Mouse (Mus musculus): Measurements from ENCODE around the gene 1110008L16Rik. TPM values are rescaled to one million over a fixed set of nuclear protein-coding genes. Genes with fewer than 3 reads are reported as not detected.

Gene 1110008L16Rik
- polyA plus RNA-seq, 1 experiment from 2014 or later = 17.1 TPM

DNA sequence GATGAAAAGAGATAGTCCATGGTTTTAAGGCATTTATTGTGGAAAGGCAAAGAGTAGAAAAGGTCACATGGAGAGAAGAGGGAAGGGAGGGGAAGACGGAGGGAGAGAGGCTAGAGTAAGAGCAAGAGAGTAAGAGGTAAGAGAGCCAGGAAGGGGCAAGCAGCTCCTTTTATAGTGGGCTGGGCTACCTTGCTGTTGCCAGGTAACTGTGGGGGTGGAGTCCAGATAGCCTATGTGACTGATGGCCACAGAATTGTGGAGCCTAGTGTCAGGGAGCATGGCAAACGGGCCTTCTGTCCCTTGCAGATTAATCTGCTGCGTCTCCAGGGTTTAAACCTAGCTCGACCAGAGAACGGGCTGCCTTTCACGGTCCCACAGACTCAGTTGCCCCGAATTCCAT, 12.5 kb downstream of the 1110008L16Rik start:
- Histone ChIP-seq H3K4me1 (ENCODE audit: insufficient read depth) (no peaks in the 10 kb centered on the region), H3K4me3 (ENCODE audit: low read depth, low read length) (no peak overlapping the region), H3K4me2 (no peak overlapping the region), H3K36me3 (ENCODE audit: insufficient read depth) (peaks cover 9% of the 10 kb centered on the region; the same call in 1 of the 2 replicates), H3K9ac (no peak overlapping the region), H3K27me3 (ENCODE audit: insufficient read depth, low read length) (no peaks in the 10 kb centered on the region), H3K9me3 (ENCODE audit: low read depth, low read length) (no peaks in the 10 kb centered on the region), H3K27ac (ENCODE audit: low read depth) (no peak overlapping the region)
- no peak for TF ChIP-seq CTCF (IDR thresholded peaks at IDR 0.05; ENCODE audit: low read depth)
- 81% methylated on average over 7 of the region's 7 CpGs for WGBS
- ATAC-seq (ENCODE audit: insufficient read depth) (no peak), DNase-seq (no peak)

DNA sequence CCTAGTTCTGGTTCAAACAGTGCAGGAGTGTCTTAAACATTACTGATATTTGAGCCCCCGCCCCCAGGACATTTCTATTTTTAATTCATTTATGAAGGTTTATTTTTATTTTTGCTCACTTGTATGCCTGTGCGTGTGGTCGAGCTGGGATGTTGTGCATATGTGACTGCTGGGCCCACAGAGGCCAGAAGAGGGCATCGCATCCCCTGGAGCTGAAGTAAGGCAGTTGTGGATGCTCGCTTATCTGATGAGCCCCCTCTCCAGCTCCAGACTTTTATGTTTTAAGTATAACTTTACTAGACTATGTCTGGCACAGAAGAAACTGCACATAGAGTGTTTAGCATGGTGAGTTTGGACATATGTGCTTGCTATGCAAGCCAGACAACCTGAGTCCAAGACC, 14.5 kb downstream of the 1110008L16Rik start:
- H3K4me2 ChIP-seq = no peak overlapping the region
- H3K27ac ChIP-seq (ENCODE audit: low read depth) = no peak overlapping the region
- no peaks in the 10 kb centered on the region for H3K4me1 ChIP-seq (ENCODE audit: insufficient read depth)
- DNase-seq (no peak), ATAC-seq (ENCODE audit: insufficient read depth) (no peak)
- no peak overlapping the region for H3K4me3 ChIP-seq (ENCODE audit: low read depth, low read length)
- TF ChIP-seq CTCF (IDR thresholded peaks at IDR 0.05; ENCODE audit: low read depth) = peak; percentile 32; the same call in 1 of the 2 replicates
- peaks cover 5% of the 10 kb centered on the region for H3K36me3 ChIP-seq (ENCODE audit: insufficient read depth)
- H3K9me3 ChIP-seq (ENCODE audit: low read depth, low read length) = no peaks in the 10 kb centered on the region
- no peak overlapping the region for H3K9ac ChIP-seq
- 79% methylated on average over 5 of the region's 5 CpGs for WGBS
- no peaks in the 10 kb centered on the region for H3K27me3 ChIP-seq (ENCODE audit: insufficient read depth, low read length)

DNA sequence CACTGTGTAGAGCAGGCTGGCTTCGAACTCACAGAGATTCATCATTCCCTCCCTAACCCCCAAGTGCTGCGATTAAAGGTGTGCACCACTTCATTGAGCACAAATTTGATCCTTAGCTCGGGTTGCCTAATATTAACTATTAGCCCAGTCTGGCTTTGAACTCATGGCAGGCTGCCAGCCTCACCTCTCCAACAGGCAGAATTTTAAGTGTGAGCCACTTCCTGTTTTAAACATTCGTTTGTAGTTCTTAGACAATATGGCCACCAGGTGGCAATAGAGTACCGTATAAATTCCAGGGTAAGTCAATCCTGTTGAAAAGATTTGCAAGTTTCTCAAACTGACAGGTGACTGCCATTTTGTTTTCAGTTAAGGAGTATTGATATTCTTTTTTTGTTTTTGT, 15.8 kb downstream of the 1110008L16Rik start:
- WGBS = 36% methylated on average over 5 of the region's 5 CpGs
- no peaks in the 10 kb centered on the region for H3K9me3 ChIP-seq (ENCODE audit: low read depth, low read length)
- no peak overlapping the region for H3K9ac ChIP-seq
- H3K27ac ChIP-seq (ENCODE audit: low read depth) = no peak overlapping the region
- peak; percentile 49; the same call in 1 of the 2 replicates for ATAC-seq (ENCODE audit: insufficient read depth)
- no peaks in the 10 kb centered on the region for H3K4me1 ChIP-seq (ENCODE audit: insufficient read depth)
- peak; percentile 96 for DNase-seq
- H3K36me3 ChIP-seq (ENCODE audit: insufficient read depth) = peaks cover 5% of the 10 kb centered on the region
- peak; percentile 71 for TF ChIP-seq CTCF (IDR thresholded peaks at IDR 0.05; ENCODE audit: low read depth)
- no peak overlapping the region for H3K4me2 ChIP-seq
- H3K4me3 ChIP-seq (ENCODE audit: low read depth, low read length) = no peak overlapping the region
- no peaks in the 10 kb centered on the region for H3K27me3 ChIP-seq (ENCODE audit: insufficient read depth, low read length)

DNA sequence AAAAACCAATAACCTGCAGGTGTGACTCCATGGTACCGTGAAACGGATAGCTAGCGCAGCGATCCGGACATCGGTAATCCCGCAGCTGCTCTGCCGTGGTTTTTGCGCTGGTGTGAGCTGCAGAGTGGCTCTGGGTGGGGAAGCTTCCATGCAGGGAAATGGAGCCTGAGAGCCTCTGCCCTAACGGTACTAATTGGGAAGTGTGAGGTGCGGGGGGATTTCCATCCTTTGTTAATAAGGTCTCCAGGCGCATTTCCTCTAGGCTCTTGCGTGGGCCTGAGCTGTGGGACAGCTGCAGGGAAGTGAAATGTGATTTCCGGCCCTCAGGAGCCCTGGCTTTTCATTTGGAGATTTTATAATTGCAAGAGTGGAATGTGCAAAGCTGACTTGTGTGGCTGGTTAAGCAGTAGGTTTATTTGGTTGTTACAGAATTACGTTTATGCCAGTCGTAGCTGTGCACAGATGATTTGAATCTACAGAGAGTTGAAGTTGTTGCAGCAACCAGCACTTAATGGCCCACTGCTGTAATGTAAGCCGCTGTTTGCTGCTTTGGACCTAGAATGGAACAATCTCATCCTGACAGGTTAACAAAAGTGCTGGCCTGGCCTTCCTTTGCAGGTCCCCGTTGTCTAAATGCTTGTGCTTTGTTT, 22.4 kb downstream of the 1110008L16Rik start:
- Histone ChIP-seq H3K9me3 (ENCODE audit: low read depth, low read length) (no peaks in the 10 kb centered on the region), H3K4me1 (ENCODE audit: insufficient read depth) (no peaks in the 10 kb centered on the region), H3K4me3 (ENCODE audit: low read depth, low read length) (no peak overlapping the region), H3K36me3 (ENCODE audit: insufficient read depth) (peaks cover 8% of the 10 kb centered on the region), H3K4me2 (no peak overlapping the region), H3K9ac (no peak overlapping the region), H3K27ac (ENCODE audit: low read depth) (peak overlapping the region; percentile 69; the same call in 1 of the 2 replicates), H3K27me3 (ENCODE audit: insufficient read depth, low read length) (no peaks in the 10 kb centered on the region)
- ATAC-seq (ENCODE audit: insufficient read depth) (no peak), DNase-seq (peak; percentile 19)
- 80% methylated on average over 18 of the region's 18 CpGs for WGBS
- no peak for TF ChIP-seq CTCF (IDR thresholded peaks at IDR 0.05; ENCODE audit: low read depth)

DNA sequence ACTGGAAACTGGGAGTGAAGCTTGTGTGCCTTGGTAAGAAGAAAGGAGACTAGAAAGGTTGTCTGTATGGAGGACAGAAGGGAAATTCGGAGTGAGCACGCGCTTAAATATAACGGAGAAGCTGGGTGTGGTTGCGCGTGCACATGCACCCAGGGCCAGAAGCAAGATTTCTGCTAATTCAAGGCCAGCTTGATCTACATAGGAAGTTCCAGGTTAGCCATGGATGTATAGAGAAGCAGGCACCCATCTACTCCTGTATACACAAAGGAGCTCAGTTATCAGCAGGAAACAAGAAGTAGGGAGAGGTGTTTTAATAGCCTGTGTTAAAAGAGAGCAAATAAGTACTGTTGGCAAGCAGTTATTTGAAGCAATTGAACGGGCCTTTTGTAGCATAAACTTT, 26.3 kb downstream of the 1110008L16Rik start:
- no peak overlapping the region for H3K4me3 ChIP-seq (ENCODE audit: low read depth, low read length)
- WGBS = 86% methylated on average over 7 of the region's 7 CpGs

DNA sequence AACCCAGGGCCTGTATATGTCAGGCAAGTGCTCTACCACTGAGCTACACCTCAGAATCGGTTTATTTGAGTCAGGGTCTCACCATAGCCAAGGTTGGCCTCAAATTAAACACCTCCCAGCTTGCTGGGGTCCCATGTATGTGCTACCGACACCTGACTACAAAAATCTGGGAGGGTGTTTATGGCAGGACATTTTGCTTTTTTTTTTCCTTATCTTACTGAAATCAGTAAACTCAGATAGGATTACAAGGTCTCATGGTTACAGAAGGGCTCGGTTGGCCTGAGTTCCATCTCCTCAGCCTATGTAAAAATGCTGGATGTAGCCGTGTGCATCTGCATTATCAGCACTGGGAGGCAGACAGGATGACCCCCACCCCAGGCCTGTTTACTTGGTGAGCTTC, 29.4 kb downstream of the 1110008L16Rik start:
- no peak overlapping the region for H3K4me3 ChIP-seq (ENCODE audit: low read depth, low read length)
- peaks cover 5% of the 10 kb centered on the region for H3K36me3 ChIP-seq (ENCODE audit: insufficient read depth)
- 79% methylated on average over 4 of the region's 4 CpGs for WGBS
- no peaks in the 10 kb centered on the region for H3K27me3 ChIP-seq (ENCODE audit: insufficient read depth, low read length)
- H3K4me2 ChIP-seq = no peak overlapping the region
- no peaks in the 10 kb centered on the region for H3K4me1 ChIP-seq (ENCODE audit: insufficient read depth)
- TF ChIP-seq CTCF (IDR thresholded peaks at IDR 0.05; ENCODE audit: low read depth) = no peak
- H3K9ac ChIP-seq = no peak overlapping the region
- H3K27ac ChIP-seq (ENCODE audit: low read depth) = no peak overlapping the region
- DNase-seq = no peak
- no peak for ATAC-seq (ENCODE audit: insufficient read depth)
- H3K9me3 ChIP-seq (ENCODE audit: low read depth, low read length) = no peaks in the 10 kb centered on the region

More for the DNA sequence above, 26.3 kb downstream of the 1110008L16Rik start:
- Histone ChIP-seq H3K36me3 (ENCODE audit: insufficient read depth) (peaks cover 5% of the 10 kb centered on the region), H3K27me3 (ENCODE audit: insufficient read depth, low read length) (no peaks in the 10 kb centered on the region), H3K4me2 (no peak overlapping the region), H3K9ac (no peak overlapping the region), H3K4me1 (ENCODE audit: insufficient read depth) (no peaks in the 10 kb centered on the region), H3K27ac (ENCODE audit: low read depth) (no peak overlapping the region), H3K9me3 (ENCODE audit: low read depth, low read length) (no peaks in the 10 kb centered on the region)
- no peak for TF ChIP-seq CTCF (IDR thresholded peaks at IDR 0.05; ENCODE audit: low read depth)
- no peak for DNase-seq
- no peak for ATAC-seq (ENCODE audit: insufficient read depth)

DNA sequence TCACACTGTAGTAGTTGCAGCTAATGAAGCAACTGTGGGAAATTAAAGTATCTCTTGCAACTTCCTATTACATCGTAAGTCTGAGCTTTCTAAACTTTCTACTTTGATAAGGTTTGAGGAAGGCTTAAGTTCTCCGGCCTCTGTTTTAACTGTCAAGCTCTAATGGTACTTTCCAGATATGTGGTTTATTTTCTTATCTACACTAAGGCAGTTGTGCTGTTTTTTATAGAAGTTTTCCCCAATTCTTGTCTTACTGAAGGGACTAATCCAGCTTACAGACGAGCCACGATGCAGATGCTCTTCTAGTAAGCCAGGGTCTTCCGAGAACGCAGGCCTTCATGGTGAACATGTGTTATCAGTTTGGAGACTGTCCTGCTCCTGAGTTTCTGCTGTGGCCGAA, 30.0 kb downstream of the 1110008L16Rik start:
- no peak for TF ChIP-seq CTCF (IDR thresholded peaks at IDR 0.05; ENCODE audit: low read depth)
- no peak overlapping the region for H3K27ac ChIP-seq (ENCODE audit: low read depth)

More for the DNA sequence above, 30.0 kb downstream of the 1110008L16Rik start:
- H3K27me3 ChIP-seq (ENCODE audit: insufficient read depth, low read length) = no peaks in the 10 kb centered on the region
- H3K9me3 ChIP-seq (ENCODE audit: low read depth, low read length) = no peaks in the 10 kb centered on the region
- peaks cover 5% of the 10 kb centered on the region for H3K36me3 ChIP-seq (ENCODE audit: insufficient read depth)
- H3K4me3 ChIP-seq (ENCODE audit: low read depth, low read length) = no peak overlapping the region
- no peak overlapping the region for H3K4me2 ChIP-seq
- H3K4me1 ChIP-seq (ENCODE audit: insufficient read depth) = no peaks in the 10 kb centered on the region
- no peak overlapping the region for H3K9ac ChIP-seq
- DNase-seq = no peak
- WGBS = 93% methylated on average over 7 of the region's 7 CpGs
- no peak for ATAC-seq (ENCODE audit: insufficient read depth)
